Mouse (Mus musculus): ENCODE data around the gene Psmb2.

GRCm38 (mm10) chr4:126707439-126707826 is 30.0 kb downstream of the Psmb2 start:
- TF ChIP-seq CTCF (IDR thresholded peaks at IDR 0.05; ENCODE audit: low read depth, low read length), result no peak
- TF ChIP-seq POLR2A (IDR thresholded peaks at IDR 0.05; ENCODE audit: extremely low read depth, insufficient read depth, low read length), result no peak
